Mouse (Mus musculus) left cerebral cortex, adult 11 months (tissue): ENCODE data around the gene Frs2.

Experiments used
- DNase-seq: peaks from one replicate; pipeline ENCODE4 v3.0.0; 2022; ENCODE audit warnings: low spot score

Gene Frs2

DNA sequence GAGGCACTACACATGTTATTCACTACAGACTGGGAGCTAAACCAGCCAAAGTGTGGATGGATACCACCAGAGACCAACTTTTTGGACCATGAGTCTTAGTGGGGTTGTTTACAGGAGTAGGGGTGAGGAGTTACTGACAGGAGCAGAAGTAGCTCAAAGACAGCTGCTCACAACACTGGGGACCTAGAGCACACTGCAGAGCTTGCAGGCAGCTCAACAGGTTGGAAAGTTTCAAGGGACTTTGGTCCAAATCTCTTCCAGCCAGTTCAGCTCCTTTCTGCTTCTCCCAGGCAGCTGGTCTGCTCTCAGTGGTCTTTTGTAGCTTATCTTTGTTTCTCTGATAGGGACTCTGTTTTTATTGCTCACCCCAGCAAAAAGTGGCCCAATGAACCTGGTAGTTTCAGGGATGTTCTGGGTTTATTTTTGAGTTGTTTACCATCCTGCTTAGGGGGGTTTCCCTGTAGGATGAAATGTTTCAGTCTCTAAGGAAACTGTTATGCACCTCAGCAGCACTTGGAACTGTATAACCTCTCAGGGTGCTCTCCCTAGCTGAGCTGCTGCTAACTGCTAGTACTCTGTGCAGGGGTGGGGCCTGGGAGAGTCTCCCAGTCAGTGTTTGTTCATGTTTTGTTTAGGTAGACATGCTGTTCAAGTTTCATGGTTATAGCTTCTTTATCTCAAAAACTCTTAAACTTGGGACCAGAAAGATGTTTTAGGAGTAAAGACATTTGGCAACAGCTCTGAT lies 44.3 kb downstream of the Frs2 start:
- no peak for DNase-seq

DNA sequence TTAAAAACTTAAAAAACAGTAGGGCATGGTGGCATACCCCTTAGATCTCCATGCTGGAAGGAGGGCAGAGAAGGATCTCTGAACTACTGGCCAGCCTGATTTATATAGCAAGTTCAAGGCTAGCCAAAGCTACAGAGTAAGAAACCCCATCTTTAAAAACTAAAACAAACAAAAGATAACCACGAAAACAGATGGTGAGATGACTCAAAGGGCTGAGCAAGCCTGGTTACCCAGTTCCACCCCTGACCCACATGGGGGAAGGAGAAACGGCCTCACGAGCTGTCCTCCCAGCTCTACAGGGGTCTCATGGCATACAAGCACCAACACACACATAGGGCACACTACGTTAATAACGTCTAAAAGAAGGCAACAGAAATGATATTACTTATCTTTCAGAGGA lies 48.2 kb downstream of the Frs2 start:
- no peak for DNase-seq

DNA sequence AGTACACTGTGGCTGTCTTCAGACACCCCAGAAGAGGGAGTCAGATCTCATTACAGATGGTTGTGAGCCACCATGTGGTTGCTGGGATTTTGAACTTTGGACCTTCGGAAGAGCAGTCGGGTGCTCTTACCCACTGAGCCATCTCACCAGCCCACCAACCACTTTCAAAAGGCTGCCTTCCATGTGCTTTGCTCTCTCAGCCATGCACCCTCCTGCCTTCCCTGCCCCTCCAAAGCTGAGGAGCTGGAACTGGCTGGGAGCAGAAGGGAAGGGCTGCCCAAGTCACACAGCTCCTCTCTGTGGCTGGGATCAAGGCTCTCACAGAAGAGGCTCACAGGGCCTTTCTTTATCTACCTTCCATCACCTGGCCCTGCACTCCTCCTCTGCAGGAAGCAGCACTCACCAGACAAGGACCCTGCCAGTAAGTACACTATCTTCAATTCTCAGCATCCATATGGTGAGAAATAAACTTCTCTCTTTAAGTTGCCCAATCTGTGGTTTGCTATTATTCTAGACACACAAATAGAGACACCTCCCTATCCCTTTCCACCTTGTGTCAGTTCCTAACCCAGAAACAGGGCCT lies 51.1 kb downstream of the Frs2 start:
- DNase-seq: no peak

DNA sequence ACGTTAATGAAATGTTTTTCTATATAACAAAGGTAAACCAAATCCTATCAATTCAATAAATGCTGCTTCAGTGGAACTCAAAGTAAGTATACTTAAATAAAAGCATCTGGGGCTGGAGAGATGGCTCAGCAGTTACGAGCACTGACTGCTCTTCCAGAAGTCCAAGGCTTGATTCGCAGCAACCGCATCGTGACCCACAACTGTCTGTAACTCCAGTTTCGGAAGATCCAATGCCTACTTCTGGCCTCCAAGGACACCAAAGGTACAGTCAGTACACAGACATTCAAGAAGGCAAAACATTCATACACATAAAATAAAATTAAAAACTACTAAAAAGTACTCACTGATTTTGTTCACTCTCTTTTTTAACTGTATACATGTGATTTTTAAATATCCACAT lies 52.2 kb downstream of the Frs2 start:
- DNase-seq: no peak

DNA sequence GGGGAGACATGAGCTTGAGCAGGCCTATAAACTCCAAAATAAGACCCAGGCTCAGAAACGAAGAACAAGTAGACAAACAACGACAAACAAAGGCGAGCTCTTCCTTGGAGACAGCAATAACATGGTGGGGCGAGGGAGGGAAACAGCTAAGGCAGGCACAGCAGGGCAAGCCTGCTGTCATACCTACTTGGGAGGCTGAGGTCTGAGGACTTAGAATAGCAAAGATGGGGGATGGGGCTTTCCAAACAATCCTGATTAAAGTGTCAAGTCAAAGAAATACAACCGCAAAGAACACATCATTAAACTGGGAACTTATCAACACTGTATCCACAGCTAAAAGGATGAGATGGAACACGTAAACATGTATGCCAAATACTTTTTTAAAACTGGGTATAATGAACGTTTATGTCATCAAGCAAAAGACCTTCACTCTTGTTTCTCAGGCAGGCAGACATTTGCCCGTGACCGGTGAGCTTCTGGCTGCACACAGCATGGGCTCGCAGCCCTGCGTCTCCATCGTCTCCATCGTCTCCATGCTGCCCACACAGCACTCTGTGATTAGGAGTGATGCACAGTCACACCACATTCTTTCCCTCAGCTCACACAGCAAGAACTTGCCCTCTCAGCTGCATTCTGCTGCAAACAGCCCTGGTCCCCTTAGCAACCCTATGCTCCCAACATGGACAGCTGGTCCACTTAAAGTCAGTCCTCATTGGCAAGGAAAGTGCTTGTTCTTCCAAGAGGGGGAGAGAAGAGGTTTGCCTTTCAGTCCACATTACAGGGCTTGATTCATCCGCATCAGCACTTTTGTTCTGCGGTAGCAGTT lies 53.6 kb downstream of the Frs2 start:
- DNase-seq: peak; percentile 19

GRCm38 (mm10) chr10:117089628-117090027 lies 58.7 kb downstream of the Frs2 start:
- DNase-seq: no peak

DNA sequence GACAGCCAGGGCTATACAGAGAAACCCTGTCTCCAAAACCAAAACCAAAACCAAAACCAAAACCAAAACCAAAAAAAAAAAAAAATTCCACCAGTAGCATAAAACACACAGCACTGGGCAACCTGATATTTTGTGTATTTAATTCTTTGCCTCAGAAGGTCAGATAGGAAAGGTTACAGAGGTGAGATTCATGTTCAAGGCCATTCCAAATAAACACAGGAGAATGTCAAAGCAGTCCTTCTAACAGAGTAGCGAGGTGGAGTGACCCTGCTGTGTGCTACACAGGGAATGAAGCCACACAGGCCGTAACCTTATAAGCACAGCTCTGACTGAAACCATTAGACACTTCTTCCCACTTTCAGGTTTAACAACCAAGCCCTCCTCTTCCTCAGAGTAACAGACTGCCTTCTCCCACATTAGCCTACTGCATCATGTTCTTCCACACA lies 66.4 kb downstream of the Frs2 start:
- no peak for DNase-seq

DNA sequence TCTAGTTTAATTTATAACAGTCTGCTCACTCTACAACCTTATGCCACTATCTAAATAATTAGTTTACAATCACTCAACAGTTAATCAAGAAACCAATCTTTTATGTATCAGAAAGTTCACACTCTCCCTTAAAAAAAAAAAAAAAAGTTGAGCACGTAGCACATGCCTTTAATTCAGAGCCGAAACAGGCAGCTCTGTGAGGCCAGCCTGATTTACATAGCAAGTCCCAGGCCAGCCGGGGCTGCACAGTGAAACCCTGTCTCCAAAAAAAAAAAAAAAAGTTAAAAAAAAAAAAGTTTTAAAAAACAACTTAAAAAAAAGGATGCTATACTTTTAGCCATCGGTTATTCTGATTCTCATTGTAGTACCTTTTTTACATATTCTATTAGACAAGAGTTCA lies 67.0 kb downstream of the Frs2 start:
- DNase-seq: no peak

GRCm38 (mm10) chr10:117078284-117078683 lies 70.0 kb downstream of the Frs2 start:
- no peak for DNase-seq

GRCm38 (mm10) chr10:117073176-117073575 lies 75.2 kb downstream of the Frs2 start:
- DNase-seq: no peak

DNA sequence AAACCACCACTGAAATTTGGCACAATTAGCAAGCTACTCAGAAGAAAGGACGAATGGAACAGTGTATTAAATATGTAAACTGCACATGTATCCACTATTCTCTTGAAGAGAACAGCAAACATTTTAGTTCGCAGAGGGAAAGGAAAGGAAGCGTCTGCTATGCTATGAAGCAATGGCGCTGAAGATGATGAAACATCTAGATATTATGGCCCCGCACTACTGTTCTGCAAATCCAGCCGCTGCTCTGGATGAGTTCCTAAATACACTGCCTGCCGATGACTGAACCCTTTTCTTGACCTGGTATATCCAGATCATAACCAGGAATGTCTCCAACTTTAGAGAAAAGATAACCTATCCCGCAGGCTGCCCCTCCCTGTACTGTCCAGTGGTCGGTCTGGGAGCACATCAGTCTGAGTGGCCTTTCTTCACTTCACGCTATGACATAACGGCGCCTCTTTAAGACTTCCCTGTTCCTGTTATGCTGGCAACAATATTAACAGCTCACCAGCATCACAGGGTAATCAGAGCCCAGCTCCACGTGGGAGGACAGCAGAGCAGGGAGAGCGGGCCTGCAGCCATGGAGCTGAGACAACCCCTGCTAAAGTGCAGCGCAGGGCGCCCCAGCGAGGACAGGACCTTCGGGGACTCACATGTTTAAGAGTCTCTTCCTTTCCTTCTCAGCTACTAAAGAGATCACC lies 76.0 kb downstream of the Frs2 start:
- no peak for DNase-seq

- DNase-seq: no peak
Observed at GRCm38 (mm10) chr10:117069109-117069508, 79.2 kb downstream of the Frs2 start.

DNA sequence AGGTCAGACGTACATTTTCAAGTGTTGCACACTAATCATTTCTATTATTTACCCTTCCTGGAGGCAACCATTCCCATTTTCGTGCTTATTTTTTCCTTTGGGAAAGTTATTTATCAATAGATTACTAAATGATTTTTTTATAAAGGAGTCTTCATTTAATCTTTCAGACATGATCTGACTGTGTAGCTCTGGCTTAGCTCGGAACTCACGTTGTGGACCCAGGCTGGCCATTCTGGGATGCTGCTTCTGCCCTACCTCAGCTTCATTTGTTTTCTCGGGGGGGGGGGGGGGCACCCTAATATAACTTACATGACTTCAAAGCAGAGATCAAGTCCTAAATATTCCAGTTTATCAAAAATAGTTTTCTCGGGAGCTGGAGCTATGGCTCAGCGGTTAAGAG lies 84.3 kb downstream of the Frs2 start:
- DNase-seq: no peak

- DNase-seq: peak; percentile 82
Observed at GRCm38 (mm10) chr10:117063254-117064021, 84.9 kb downstream of the Frs2 start, which contains the start of gene Cct2. Gene Cct2, minus strand, starts transcription at chr10:117063814.

- DNase-seq: no peak
Observed at GRCm38 (mm10) chr10:117062894-117063253, 85.5 kb downstream of the Frs2 start.

DNA sequence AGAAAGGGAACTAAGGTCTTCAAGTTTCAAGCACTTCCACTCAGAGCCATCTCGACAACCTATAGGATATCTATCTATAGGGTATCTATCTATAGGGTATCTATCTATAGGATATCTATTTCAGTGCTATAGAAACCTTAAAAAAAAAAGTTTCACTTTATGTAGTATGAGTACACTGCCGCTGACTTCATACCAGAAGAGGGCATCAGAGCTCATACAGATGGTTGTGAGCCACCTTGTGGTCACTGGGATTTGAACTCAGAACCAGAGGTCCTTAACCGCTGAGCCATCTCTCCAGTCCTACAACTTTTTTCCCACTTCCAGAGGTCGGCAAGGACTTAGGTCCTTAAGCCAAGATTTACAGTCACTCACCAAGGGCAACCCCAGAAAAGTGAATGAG lies 92.7 kb downstream of the Frs2 start:
- no peak for DNase-seq

- no peak for DNase-seq
Observed at GRCm38 (mm10) chr10:117049961-117050597, 98.3 kb downstream of the Frs2 start.

DNA sequence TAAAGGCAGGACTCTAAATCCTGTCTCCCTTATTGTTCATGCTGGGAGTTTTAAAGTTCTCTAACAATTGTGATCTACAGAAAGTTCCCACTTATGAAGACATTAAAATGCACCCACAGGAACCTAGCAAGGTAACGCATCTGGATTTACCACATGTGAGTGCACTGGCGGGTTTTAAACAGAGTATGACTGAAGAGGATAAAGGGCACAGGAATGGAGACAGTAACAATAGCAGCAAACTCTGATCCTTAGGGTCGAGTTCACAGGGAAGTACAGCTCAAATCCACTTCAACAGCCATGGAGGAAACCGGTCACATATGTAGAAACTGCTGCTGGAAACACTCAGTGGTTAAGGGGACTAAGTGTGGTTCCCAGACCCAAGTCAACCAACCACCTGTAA lies 99.1 kb downstream of the Frs2 start:
- no peak for DNase-seq

GRCm38 (mm10) chr10:117045175-117046056 lies 102.9 kb downstream of the Frs2 start, which contains the start of gene Lrrc10:
Gene Lrrc10, plus strand, starts transcription at chr10:117045341.
- no peak for DNase-seq
